Mouse (Mus musculus) ES-E14 (cell line): ENCODE measurements around the gene Micall2.

Experiments used
- CHD2 ChIP-seq: IDR thresholded peaks from 2 replicates; pipeline ENCODE4 v1.6.1; 2014; ENCODE audit warnings: mild to moderate bottlenecking, low read depth, low read length, inconsistent platforms
- HCFC1 ChIP-seq: IDR thresholded peaks from 2 replicates; pipeline ENCODE4 v1.6.1; 2012; ENCODE audit warnings: low read length, inconsistent platforms, borderline replicate concordance; ENCODE audit not compliant: insufficient read depth
- MAFK ChIP-seq: IDR thresholded peaks from 2 replicates; pipeline ENCODE4 v1.6.1; 2014; ENCODE audit warnings: mild to moderate bottlenecking, low read depth, low read length, inconsistent platforms; ENCODE audit not compliant: insufficient read depth
- ZC3H11A ChIP-seq: IDR thresholded peaks from 2 replicates; pipeline ENCODE4 v1.6.1; 2012; ENCODE audit warnings: low read depth, mild to moderate bottlenecking, inconsistent platforms, low read length, borderline replicate concordance
- ZNF384 ChIP-seq: IDR thresholded peaks from 2 replicates; pipeline ENCODE4 v1.6.1; 2012; ENCODE audit warnings: low read depth, low read length, inconsistent platforms

GRCm38 (mm10) chr5:139749413-139750125 lies 13.4 kb upstream of the Micall2 start:
- TF ChIP-seq ZC3H11A (no peak), CHD2 (no peak), MAFK (no peak), HCFC1 (no peak), ZNF384 (no peak)
